Mouse (Mus musculus) hindbrain, embryonic 15.5 days (tissue): Measurements from ENCODE around the gene Fam83d. TPM values are rescaled to one million over a fixed set of nuclear protein-coding genes. Genes with fewer than 3 reads are reported as not detected.
"Not testable (repeated sequence)": the region's sequence is repeated elsewhere in the genome, so short reads cannot be mapped to it uniquely, and the experiment has no call there.

Experiments used
- ATAC-seq: fragments of 200-750 bp; cut with Nextera tagmentation; 2 replicates; pipeline ENCODE4 v1.8.0; 2017; ENCODE audit warnings: low read depth, moderate number of reproducible peaks, moderate TSS enrichment; ENCODE audit not compliant: low FRiP score
- H3K27ac ChIP-seq: fragments of 300-500 bp; sonication (generic); replicated peaks from 2 replicates; pipeline ENCODE4 v1.5.1; 2015; ENCODE audit warnings: mild to moderate bottlenecking, inconsistent platforms
- H3K27me3 ChIP-seq: fragments of 300-500 bp; sonication (generic); 2 replicates; pipeline ENCODE4 v1.6.1; 2015; ENCODE audit warnings: control low read depth, inconsistent platforms
- H3K36me3 ChIP-seq: fragments of 300-500 bp; sonication (generic); 2 replicates; pipeline ENCODE4 v1.6.1; 2015; ENCODE audit warnings: control low read depth, inconsistent platforms
- H3K4me1 ChIP-seq: fragments of 300-500 bp; sonication (generic); replicated peaks from 2 replicates; pipeline ENCODE4 v1.6.1; 2015; ENCODE audit warnings: control low read depth, inconsistent platforms
- H3K4me2 ChIP-seq: fragments of 300-500 bp; sonication (generic); 2 replicates; pipeline ENCODE4 v1.6.1; 2015; ENCODE audit warnings: moderate library complexity, mild to moderate bottlenecking, inconsistent platforms
- H3K4me3 ChIP-seq: fragments of 300-500 bp; sonication (generic); 2 replicates; pipeline ENCODE4 v1.5.1; 2015; ENCODE audit warnings: mild to moderate bottlenecking, inconsistent platforms
- H3K9ac ChIP-seq: fragments of 300-500 bp; sonication (generic); 2 replicates; pipeline ENCODE4 v1.6.1; 2015; ENCODE audit warnings: inconsistent platforms
- H3K9me3 ChIP-seq: fragments of 300-500 bp; sonication (generic); 2 replicates; pipeline ENCODE4 v1.6.1; 2016; ENCODE audit warnings: control low read depth, inconsistent platforms
- WGBS: fragments of 180-500 bp; shearing (Covaris S2); methylation state at CpG from one replicate; pipeline ENCODE4 v1.1.7; 2015; 5-methylcytosine and 5-hydroxymethylcytosine counted together
- polyA plus RNA-seq: library from polyadenylated mRNA; unstranded; fragments of >200 nt; fragmentation: Nextera tagmentation; extraction: Ambion mirVana; gene quantifications from 2 replicates; pipeline ENCODE4 v1.2.1, GENCODE M21; 2015

Gene Fam83d
- polyA plus RNA-seq, 1 experiment from 2014 or later, result 8.9 TPM

DNA sequence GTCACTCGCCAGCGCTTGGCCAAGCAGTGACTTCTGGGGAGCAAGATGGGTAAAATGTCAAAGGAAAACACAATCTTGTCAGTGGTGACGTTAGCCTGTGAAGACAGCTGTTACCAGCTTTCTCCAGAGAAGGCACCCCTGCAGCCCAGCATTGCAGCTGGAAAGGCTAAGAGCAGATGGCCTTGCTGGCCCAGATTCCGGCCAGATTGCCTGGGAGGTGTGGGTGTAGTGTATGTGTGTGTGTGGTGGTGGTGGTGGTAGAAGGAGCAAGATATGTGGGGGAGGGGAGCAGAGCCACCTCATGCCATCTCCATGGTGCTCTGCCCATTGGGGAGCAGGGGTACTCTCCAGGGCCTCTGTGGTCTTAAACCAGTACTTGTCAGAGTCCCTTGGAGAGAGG is 34.8 kb upstream of the Fam83d start:
- no peaks in the 10 kb centered on the region for H3K36me3 ChIP-seq
- no peak overlapping the region for H3K9ac ChIP-seq
- no peak overlapping the region for H3K4me3 ChIP-seq
- H3K4me1 ChIP-seq, result peaks cover 8% of the 10 kb centered on the region; the same call in 1 of the 2 replicates
- no peak overlapping the region for H3K27ac ChIP-seq
- H3K4me2 ChIP-seq, result no peak overlapping the region
- 78% methylated on average over 4 of the region's 4 CpGs for WGBS
- H3K27me3 ChIP-seq, result no peaks in the 10 kb centered on the region
- ATAC-seq, result no peak
- H3K9me3 ChIP-seq, result no peaks in the 10 kb centered on the region

DNA sequence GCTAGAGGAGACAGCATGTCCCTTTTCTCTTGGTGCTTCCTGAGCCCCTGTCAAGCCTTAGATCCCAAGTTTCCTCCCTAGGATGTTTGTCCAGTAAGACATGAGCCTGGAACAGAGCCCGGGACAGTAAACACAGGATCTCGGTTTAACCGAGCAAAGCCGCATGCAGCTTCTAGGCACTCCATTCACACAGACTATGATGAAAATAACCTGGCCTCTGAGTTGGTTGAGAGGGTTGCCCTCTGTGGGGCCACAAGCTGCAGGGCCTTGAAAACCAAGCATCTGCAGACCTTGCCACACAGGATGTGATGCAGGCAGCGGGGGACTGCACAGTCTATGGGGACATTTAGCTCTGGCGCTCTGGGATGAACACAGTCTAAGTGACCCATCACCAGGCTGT is 34.0 kb upstream of the Fam83d start:
- WGBS, result 84% methylated on average over 6 of the region's 6 CpGs
- Histone ChIP-seq H3K4me1 (peaks cover 15% of the 10 kb centered on the region), H3K27ac (no peak overlapping the region), H3K9ac (no peak overlapping the region), H3K4me2 (no peak overlapping the region), H3K4me3 (no peak overlapping the region), H3K9me3 (no peaks in the 10 kb centered on the region), H3K27me3 (no peaks in the 10 kb centered on the region), H3K36me3 (no peaks in the 10 kb centered on the region)
- no peak for ATAC-seq

DNA sequence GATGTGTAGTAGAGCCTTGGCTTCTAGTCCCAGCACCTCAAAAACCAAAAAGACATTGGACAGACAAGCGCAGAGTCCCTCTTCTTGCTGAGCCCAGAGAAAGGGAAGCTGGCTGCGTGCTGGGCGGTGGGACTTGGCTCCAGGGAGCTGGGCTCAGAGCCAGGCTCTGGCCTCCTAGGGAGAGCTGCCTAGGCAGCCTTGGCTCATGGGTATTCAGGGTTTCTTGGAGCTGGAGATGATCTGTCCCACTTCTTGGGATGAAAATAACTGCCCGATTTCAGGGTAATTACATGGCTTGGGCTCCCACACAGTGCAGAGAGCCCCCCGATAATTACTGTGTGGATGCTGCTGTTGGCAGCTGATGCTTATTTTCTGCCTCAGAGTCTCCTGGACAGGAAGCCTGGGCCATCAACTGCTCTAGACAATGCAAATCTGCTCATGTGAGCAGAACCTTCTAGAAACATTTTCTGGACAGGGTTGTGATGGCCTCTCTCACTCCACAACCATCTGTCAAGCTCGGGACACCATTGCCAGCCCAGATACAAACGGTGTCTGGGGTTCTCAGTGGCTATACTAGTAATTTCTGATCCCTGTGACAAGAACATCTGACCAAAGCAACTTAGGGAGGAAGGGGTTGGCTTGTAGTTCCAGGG is 33.3 kb upstream of the Fam83d start:
- H3K36me3 ChIP-seq, result no peaks in the 10 kb centered on the region
- H3K27me3 ChIP-seq, result no peaks in the 10 kb centered on the region
- no peak overlapping the region for H3K4me3 ChIP-seq
- peak; percentile 57; the same call in 1 of the 2 replicates for ATAC-seq
- peaks cover 17% of the 10 kb centered on the region for H3K4me1 ChIP-seq
- no peak overlapping the region for H3K4me2 ChIP-seq
- WGBS, result 80% methylated on average over 7 of the region's 7 CpGs
- H3K9ac ChIP-seq, result no peak overlapping the region
- H3K9me3 ChIP-seq, result no peaks in the 10 kb centered on the region
- H3K27ac ChIP-seq, result peak overlapping the region; percentile 30; the same call in 1 of the 2 replicates

DNA sequence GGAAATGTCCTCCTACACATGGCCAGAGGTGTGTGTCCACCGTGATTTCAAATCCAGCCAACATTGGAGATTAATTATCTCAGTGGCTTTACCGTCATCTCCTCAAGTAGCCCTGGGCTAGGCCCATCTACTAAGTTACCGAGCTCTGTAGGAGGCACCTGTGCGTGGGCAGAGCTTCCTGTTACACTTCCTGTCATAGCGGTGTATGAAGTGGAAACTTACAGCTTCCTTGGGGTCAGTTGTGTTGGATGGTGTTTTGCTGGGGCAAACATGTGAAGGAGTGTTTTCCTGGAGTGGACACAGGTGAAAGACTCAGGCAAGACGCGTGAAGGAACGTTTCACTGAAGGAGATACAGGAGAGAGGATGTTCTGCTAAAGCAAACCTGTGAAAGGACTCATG is 32.6 kb upstream of the Fam83d start:
- no peak overlapping the region for H3K4me3 ChIP-seq
- H3K27ac ChIP-seq, result no peak overlapping the region
- H3K4me1 ChIP-seq, result peaks cover 17% of the 10 kb centered on the region
- no peak overlapping the region for H3K9ac ChIP-seq
- no peak for ATAC-seq
- H3K27me3 ChIP-seq, result no peaks in the 10 kb centered on the region
- 90% methylated on average over 8 of the region's 8 CpGs for WGBS
- no peaks in the 10 kb centered on the region for H3K36me3 ChIP-seq
- no peak overlapping the region for H3K4me2 ChIP-seq
- no peaks in the 10 kb centered on the region for H3K9me3 ChIP-seq

DNA sequence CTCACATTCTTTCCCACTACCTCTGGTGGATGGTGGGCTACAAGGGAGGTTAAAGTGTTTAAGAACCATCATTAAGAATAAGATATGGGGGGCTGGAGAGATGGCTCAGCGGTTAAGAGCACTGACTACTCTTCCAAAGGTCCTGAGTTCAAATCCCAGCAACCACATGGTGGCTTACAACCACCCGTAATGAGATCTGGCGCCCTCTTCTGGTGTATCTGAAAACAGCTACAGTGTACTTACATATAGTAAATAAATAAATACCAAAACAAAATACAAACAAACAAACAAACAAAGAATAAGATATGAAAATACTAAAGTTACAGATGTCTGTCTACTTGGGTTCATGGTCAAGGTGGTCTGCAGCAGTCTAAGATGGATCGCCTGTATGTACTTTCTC is 31.6 kb upstream of the Fam83d start:
- peaks cover 19% of the 10 kb centered on the region for H3K4me1 ChIP-seq
- not testable (repeated sequence) for H3K4me3 ChIP-seq, H3K9ac ChIP-seq, H3K36me3 ChIP-seq, H3K9me3 ChIP-seq, H3K27me3 ChIP-seq, H3K27ac ChIP-seq, ATAC-seq, H3K4me2 ChIP-seq
- 85% methylated on average over 4 of the region's 4 CpGs for WGBS

DNA sequence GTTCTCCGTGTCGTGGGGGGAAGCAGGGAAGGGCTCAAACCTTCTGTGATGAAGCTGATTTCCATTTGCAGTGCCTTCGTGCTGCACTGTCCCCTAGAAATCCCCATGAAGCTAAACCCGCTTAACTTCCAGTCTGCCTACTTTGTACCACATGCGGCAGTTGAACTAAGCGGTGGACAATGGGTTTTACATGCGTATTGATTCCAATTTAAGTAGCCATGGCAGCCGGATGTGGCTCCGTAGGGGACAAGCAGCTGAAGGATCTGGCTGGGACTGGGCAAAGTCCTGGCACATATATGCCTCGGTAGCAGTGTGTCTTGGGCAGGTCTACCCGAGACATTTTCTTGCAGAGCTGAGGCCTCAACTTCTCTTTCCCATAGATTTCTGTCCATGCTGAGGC is 29.3 kb upstream of the Fam83d start:
- 0 out of 2 replicates have a peak, but pooled peaks have one; percentile 29 for ATAC-seq
- H3K36me3 ChIP-seq, result peaks cover 5% of the 10 kb centered on the region; the same call in 1 of the 2 replicates
- 34% methylated on average over 11 of the region's 11 CpGs for WGBS
- H3K4me3 ChIP-seq, result no peak overlapping the region
- H3K9ac ChIP-seq, result no peak overlapping the region
- H3K27ac ChIP-seq, result no peak overlapping the region
- H3K9me3 ChIP-seq, result no peaks in the 10 kb centered on the region
- H3K4me1 ChIP-seq, result peaks cover 13% of the 10 kb centered on the region
- H3K4me2 ChIP-seq, result no peak overlapping the region
- no peaks in the 10 kb centered on the region for H3K27me3 ChIP-seq

DNA sequence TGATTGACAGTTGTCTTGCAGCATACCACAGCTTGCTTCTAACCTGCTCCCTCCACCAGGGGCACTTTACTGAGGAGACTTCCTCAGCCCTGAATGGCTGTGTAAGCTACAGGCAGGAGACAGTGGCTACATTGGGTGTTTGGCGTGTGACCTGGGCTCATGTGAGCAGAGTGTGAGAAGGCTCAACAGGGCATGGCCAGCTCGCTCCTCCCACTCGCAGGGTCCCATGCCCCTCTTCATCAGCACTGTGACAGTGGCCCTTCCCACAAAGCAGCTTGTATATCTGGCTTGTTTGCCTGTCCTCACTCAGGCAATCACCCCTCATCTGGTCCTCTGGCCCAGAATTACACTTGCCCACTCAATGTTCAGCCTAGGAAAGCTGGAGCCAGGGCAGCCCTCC is 28.8 kb upstream of the Fam83d start:
- H3K36me3 ChIP-seq, result peaks cover 5% of the 10 kb centered on the region; the same call in 1 of the 2 replicates
- ATAC-seq, result no peak
- no peak overlapping the region for H3K4me2 ChIP-seq
- peaks cover 13% of the 10 kb centered on the region for H3K4me1 ChIP-seq
- H3K9me3 ChIP-seq, result no peaks in the 10 kb centered on the region
- H3K9ac ChIP-seq, result no peak overlapping the region
- H3K27me3 ChIP-seq, result no peaks in the 10 kb centered on the region
- WGBS, result 79% methylated on average over 3 of the region's 3 CpGs
- H3K27ac ChIP-seq, result no peak overlapping the region
- H3K4me3 ChIP-seq, result no peak overlapping the region

DNA sequence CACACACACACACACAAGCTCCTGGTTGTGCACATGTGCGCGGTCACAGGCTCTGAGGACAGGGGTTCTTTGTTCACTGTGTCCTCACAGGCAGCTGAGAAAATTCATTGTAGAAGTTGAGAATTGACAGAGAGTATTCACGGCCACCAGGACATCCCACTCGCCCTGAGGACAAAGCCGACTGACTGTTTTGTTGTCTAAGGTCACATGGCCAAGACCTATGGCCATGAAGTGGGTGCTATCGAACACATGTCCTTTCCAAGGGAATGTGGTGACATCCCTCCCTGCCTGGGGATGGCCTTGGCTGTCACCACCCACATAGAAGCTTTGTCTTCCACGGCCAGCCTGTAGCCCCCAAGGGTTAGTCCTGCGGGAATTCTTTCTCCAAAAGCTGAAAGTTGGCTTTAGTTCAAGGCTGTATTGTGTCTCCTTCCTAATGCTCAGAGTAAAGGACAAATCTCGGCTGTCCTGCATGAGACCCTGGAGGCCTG is 26.8 kb upstream of the Fam83d start:
- H3K36me3 ChIP-seq, result peaks cover 5% of the 10 kb centered on the region; the same call in 1 of the 2 replicates
- H3K9me3 ChIP-seq, result no peaks in the 10 kb centered on the region
- no peak overlapping the region for H3K9ac ChIP-seq
- no peaks in the 10 kb centered on the region for H3K27me3 ChIP-seq
- H3K4me2 ChIP-seq, result no peak overlapping the region
- ATAC-seq, result no peak
- H3K4me1 ChIP-seq, result peaks cover 13% of the 10 kb centered on the region; the same call in 1 of the 2 replicates
- no peak overlapping the region for H3K4me3 ChIP-seq
- WGBS, result 27% methylated on average over 9 of the region's 9 CpGs
- no peak overlapping the region for H3K27ac ChIP-seq

DNA sequence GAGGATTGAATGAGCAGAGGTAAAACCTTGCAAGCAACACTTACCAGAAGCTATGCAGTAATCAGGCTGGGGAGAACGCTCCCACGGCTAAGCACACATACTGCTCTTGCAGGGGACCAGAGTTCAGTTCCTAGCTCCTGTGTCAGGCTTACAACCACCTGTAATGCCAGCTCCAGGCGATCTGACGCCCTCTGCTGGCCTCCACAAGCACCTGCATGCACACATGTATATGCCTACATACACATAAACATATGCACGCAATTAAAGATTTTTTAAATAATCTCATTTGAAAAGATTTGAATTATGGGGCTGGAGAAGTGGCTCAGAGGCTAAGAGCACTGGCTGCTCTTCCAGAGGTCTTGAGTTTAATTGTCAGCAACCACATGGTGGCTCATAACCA is 25.5 kb upstream of the Fam83d start:
- WGBS, result 84% methylated on average over 5 of the region's 5 CpGs
- H3K4me1 ChIP-seq, result peaks cover 13% of the 10 kb centered on the region; the same call in 1 of the 2 replicates
- H3K9me3 ChIP-seq, result no peaks in the 10 kb centered on the region
- no peak overlapping the region for H3K4me2 ChIP-seq
- H3K27me3 ChIP-seq, result no peaks in the 10 kb centered on the region
- no peak overlapping the region for H3K9ac ChIP-seq
- H3K4me3 ChIP-seq, result no peak overlapping the region
- ATAC-seq, result no peak
- H3K27ac ChIP-seq, result no peak overlapping the region
- H3K36me3 ChIP-seq, result peaks cover 5% of the 10 kb centered on the region; the same call in 1 of the 2 replicates

DNA sequence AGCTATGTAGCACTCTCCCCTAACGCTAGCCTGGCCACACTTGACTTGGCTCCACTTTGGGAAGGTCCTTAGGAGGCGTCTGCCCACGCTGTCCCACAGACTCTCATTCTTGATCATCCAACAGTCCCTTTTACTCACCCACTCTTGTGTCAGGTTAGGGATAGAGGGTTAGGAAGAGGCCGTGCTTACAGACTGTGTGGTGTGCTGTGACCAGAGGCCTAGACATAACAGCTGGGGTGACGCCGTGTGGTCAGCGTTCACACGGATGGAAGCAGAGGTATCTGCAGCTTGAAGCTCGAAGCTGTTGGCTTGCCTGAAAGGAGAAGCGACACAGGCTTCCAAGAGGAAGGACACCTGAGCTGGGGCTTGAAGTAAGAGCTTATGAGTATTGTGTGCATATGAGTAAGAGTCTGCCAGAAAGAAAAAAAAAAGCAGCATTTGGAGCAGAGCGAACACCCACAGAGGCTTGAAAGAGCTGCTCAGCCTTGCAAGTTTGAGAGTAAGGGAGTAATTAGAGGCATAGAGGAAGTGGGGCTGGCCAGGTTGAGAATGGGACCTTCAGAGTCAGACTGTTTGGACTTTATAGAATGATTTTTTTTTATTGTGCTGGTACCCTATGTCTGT is 24.3 kb upstream of the Fam83d start:
- WGBS, result 93% methylated on average over 11 of the region's 11 CpGs
- peaks cover 8% of the 10 kb centered on the region; the same call in 1 of the 2 replicates for H3K4me1 ChIP-seq
- ATAC-seq, result no peak
- peaks cover 5% of the 10 kb centered on the region; the same call in 1 of the 2 replicates for H3K36me3 ChIP-seq
- no peak overlapping the region for H3K9ac ChIP-seq
- H3K27ac ChIP-seq, result no peak overlapping the region
- H3K4me3 ChIP-seq, result no peak overlapping the region
- H3K4me2 ChIP-seq, result no peak overlapping the region
- no peaks in the 10 kb centered on the region for H3K27me3 ChIP-seq
- H3K9me3 ChIP-seq, result no peaks in the 10 kb centered on the region

DNA sequence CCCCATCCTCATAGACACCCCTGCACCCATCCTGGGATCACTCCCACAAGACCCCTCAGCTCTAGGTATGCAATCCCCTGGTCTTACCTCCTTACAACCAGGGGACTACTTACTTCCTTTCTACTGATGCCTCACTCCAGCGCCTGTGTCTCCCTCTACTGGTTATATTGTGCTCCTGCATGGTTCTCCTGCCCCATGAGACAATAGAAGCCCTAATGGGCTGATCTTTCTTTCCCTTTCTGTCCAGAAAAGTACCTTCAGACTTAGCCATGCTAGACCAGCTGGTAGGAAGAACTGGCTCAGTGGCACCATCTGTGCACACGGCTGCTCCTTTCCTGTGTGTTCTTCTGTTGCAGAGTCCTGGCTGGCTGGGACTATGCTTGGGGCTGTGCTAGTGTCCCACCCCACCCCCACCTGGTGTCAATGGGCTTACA is 22.8 kb upstream of the Fam83d start:
- 12% methylated on average over 2 of the region's 2 CpGs for WGBS
- peaks cover 5% of the 10 kb centered on the region; the same call in 1 of the 2 replicates for H3K36me3 ChIP-seq
- no peak overlapping the region for H3K27ac ChIP-seq
- no peak overlapping the region for H3K4me2 ChIP-seq
- no peaks in the 10 kb centered on the region for H3K27me3 ChIP-seq
- H3K4me1 ChIP-seq, result 0 out of 2 replicates have a peak, but pooled peaks cover 4% of the 10 kb centered on the region
- no peak overlapping the region for H3K4me3 ChIP-seq
- H3K9me3 ChIP-seq, result no peaks in the 10 kb centered on the region
- 0 out of 2 replicates have a peak, but pooled peaks have one; percentile 43 for ATAC-seq
- H3K9ac ChIP-seq, result no peak overlapping the region

DNA sequence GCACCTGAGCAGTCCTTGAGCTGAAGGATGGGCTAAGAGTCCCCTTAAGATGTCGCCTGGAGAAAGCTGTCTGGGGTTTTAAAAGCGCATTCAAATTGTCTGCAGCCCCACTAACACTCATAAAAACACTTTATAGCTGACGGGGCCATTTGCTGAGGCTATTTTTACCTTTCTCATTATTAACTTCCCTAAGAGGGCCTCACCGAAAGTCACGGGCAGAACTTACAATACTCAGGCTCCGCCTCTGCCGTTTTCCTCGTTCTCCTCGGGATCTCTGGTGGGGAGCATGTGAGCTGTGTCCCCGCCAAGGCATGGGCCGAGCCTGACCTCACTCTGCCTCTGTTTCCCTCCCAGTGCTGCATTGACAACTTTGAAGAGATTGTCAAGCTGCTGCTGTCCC is 21.7 kb upstream of the Fam83d start:
- Histone ChIP-seq H3K4me1 (0 out of 2 replicates have a peak, but pooled peaks cover 2% of the 10 kb centered on the region), H3K4me2 (no peak overlapping the region), H3K9me3 (no peaks in the 10 kb centered on the region), H3K27ac (no peak overlapping the region), H3K27me3 (no peaks in the 10 kb centered on the region), H3K9ac (no peak overlapping the region), H3K36me3 (peaks cover 5% of the 10 kb centered on the region; the same call in 1 of the 2 replicates), H3K4me3 (no peak overlapping the region)
- no peak for ATAC-seq
- 77% methylated on average over 11 of the region's 11 CpGs for WGBS
